Mouse (Mus musculus) left cerebral cortex, adult 2 months (tissue): ENCODE measurements around the gene Ampd2. TPM values are rescaled to one million over a fixed set of nuclear protein-coding genes. Genes with fewer than 3 reads are reported as not detected.

Source experiments
- DNase-seq, 2 experiments: peaks; one replicate each; pipeline ENCODE4 v3.0.0; 2021 to 2022; ENCODE audit warnings: low spot score in 2 of 2, mixed read lengths in 1 of 2; ENCODE audit errors: extremely low spot score in 1 of 2
- H3K27ac ChIP-seq: fragments of 200-600 bp; 2 replicates; pipeline ENCODE4 v1.8.1; 2022
- H3K4me3 ChIP-seq: fragments of 200-600 bp; 2 replicates; pipeline ENCODE4 v1.8.1; 2022
- CTCF ChIP-seq: fragments of 200-600 bp; IDR thresholded peaks from 2 replicates; pipeline ENCODE4 v1.8.1; 2022; ENCODE audit warnings: antibody characterized with exemption, mild to moderate bottlenecking, moderate library complexity
- intact Hi-C: fragments of 180-260 bp; cut with DNase I; formaldehyde crosslinking; loops from one replicate; pipeline ENCODE4 v1.15.1; 2025
- total RNA-seq, 2 experiments: library from RNA; stranded (reverse); gene quantifications; 2 replicates each; pipeline ENCODE4 v1.2.3; 2021

Ampd2 gene
- total RNA-seq, 2 experiments from 2014 or later = 58.8 to 61.4 TPM

GRCm38 (mm10) chr3:108062648-108063047 lies 23.8 kb downstream of the Ampd2 start:
- TF ChIP-seq CTCF = no peak
- intact Hi-C loops = loop anchor here (5.0 kb wide), 3 partner anchors 110 to 365 kb away; partner anchors contain the start of gene Ahcyl1
- DNase-seq = no peak
- no peak overlapping the region for H3K27ac ChIP-seq
- no peak overlapping the region for H3K4me3 ChIP-seq

GRCm38 (mm10) chr3:108061420-108061819 lies 25.0 kb downstream of the Ampd2 start:
- H3K27ac ChIP-seq = no peak overlapping the region
- no peak overlapping the region for H3K4me3 ChIP-seq
- peak; percentile 45 to 51 for DNase-seq
- intact Hi-C loops = loop anchor here (1.0 to 5.0 kb wide), 5 partner anchors 43 to 364 kb away; partner anchors contain the start of gene Ahcyl1
- peak; percentile 94 for TF ChIP-seq CTCF

- H3K4me3 ChIP-seq = no peak overlapping the region
- intact Hi-C loops = no loop called here
- TF ChIP-seq CTCF = no peak
- DNase-seq = no peak
- H3K27ac ChIP-seq = no peak overlapping the region
Measured at GRCm38 (mm10) chr3:108050493-108050892, 36.0 kb downstream of the Ampd2 start.

- Histone ChIP-seq H3K4me3 (no peak overlapping the region), H3K27ac (no peak overlapping the region)
- TF ChIP-seq CTCF = no peak
- DNase-seq = no peak
- intact Hi-C loops = no loop called here
Measured at GRCm38 (mm10) chr3:108048306-108048705, 38.1 kb downstream of the Ampd2 start.

DNA sequence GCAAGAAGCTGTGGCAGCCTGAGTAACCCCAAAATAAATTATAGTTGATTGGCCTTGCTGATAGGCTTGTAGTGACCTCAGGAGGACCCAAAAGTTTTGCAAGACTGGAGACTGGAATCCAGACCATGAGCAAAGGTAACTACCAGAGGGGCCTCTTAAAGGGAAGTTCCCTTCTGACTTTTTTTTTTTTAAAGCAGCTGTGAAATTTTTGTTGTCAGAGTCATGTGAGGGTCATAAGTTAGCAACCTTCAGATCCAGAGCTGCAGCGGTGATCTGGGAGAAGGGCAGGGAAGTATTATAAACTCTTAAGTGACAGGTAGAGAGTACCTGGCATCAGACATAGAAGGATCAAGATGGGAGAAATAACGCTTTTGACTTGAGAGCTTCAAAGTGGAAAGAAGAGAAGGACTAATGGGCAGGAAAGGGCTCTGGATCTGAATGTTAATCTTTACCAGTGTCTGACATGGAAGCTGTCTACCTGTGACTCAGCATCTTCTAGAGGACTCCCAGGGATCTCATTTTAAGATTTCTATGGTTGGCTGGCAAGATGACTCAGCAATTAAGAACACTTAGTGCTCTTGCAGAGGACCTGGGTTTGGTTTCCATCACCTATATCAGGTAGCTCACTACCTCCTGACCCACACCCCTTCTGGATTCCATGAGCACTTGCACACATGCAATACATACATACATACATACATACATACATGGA lies 39.4 kb downstream of the Ampd2 start:
- H3K4me3 ChIP-seq = no peak overlapping the region
- TF ChIP-seq CTCF = no peak
- intact Hi-C loops = no loop called here

GRCm38 (mm10) chr3:108044394-108045140 lies 41.9 kb downstream of the Ampd2 start, which contains the start of gene Gstm4:
TSS of gene Gstm4 (minus strand) at chr3:108044894.
- TF ChIP-seq CTCF = peak; percentile 13
- intact Hi-C loops = loop anchor here (2.0 kb wide), 1 partner anchor 26 kb away; no protein-coding TSS in a partner anchor
- peak within 1 kb of the TSS; percentile 86 for H3K27ac ChIP-seq

More for the DNA sequence above, 39.4 kb downstream of the Ampd2 start:
- no peak overlapping the region for H3K27ac ChIP-seq
- no peak for DNase-seq

DNA sequence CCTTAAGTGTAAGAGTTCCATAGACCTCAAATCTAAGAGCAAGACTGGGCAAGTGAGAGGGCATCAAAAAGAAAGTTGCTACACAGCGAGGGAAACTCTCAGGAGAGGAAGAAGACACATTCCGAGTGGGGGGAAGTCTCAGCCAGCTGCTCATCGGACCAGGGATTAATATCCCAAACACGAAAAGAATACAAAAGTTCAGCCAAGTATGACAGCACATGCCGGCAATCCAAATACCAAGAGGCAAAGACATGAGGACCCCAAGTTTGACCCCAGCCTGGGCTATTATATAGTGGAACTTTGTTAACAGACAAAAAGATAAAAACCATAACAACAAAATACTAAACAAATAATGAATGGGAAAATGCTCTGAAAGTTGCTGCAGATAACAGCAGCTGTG lies 53.3 kb downstream of the Ampd2 start:
- TF ChIP-seq CTCF = no peak

More at GRCm38 (mm10) chr3:108044394-108045140, 41.9 kb downstream of the Ampd2 start, which contains the start of gene Gstm4:
- peak within 1 kb of the TSS; percentile 69 for H3K4me3 ChIP-seq
- DNase-seq = peak; percentile 84 to 85

DNA sequence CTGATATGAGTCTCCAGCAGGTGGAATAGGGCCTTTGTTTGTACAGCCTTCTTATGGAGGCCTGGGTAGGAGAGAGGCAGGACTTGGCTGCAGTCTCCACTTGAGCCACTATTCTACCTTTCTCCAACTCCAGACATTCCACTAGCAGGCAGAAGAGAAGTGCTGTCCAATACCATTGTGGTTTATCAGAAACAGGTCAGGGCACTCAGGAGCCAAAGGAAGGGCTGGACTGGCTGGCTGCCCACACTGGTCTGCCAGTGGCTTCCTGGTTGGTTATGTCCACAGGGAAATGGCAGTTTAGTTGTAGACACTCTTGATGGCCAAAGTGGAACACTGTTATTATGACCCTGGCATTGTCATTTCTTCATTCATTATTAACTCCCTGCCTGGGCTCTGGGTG lies 54.3 kb downstream of the Ampd2 start:
- Histone ChIP-seq H3K4me3 (no peak overlapping the region), H3K27ac (no peak overlapping the region)
- intact Hi-C loops = no loop called here
- DNase-seq = no peak
- no peak for TF ChIP-seq CTCF

More for the DNA sequence above, 53.3 kb downstream of the Ampd2 start:
- Histone ChIP-seq H3K27ac (no peak overlapping the region), H3K4me3 (no peak overlapping the region)
- no peak for DNase-seq
- intact Hi-C loops = no loop called here

DNA sequence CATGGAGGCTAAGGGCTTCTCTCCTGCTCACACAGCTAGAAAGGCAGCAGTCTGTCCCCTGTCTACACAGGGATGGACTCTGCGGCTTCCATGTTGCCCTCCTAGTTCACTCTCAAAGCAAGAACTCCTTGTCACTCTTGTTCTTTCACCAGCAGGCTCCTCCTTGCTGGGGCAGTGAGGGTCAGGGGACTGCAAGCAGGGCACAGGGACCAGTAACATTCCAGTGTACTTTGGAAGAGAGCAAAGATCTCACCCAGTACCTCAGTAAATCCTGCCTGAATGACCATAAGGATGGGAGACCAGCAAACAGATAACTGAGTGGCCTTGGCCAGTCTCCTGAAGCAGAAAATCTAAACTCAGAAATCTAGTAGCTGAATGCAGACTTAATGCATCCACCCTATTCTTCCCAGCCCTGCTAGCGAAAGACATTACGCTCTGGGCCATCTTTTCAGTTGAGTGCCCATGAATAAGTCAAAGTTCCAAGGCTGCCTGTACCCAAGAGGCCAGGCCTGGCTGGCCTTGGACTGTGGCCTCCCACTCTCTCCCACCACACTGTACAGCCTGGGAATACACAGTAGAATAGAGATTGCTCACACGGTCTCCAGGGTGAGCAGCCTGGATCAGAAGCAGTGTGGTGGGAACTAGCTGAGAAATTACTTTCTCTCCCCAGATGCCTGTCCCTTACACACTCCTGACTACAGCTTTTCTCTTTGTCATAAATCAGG lies 57.6 kb downstream of the Ampd2 start:
- no peak overlapping the region for H3K27ac ChIP-seq
- H3K4me3 ChIP-seq = no peak overlapping the region
- intact Hi-C loops = no loop called here
- no peak for TF ChIP-seq CTCF
- DNase-seq = no peak

DNA sequence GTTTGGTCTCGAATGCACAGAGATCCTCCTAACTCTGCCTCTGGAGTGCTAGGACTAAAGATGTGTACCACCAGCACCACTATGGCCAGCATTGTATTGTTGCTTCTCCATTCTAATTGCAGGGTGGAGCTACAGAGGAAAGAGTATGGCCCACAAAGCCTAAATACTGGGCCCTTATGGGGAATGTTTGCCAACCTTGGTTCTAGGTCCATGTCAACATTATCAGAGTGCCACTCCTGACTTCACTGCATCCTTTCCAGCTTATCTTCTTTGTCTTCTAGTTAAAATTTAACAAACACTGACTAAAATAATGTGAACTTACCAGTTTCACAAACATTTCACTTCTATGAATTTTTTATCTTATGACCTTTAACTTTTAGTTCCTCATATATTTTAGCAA lies 59.9 kb downstream of the Ampd2 start:
- no peak for TF ChIP-seq CTCF
- Histone ChIP-seq H3K4me3 (no peak overlapping the region), H3K27ac (no peak overlapping the region)
- intact Hi-C loops = no loop called here
- no peak for DNase-seq

GRCm38 (mm10) chr3:108026049-108026448 lies 60.4 kb downstream of the Ampd2 start:
- no peak for DNase-seq
- Histone ChIP-seq H3K4me3 (no peak overlapping the region), H3K27ac (no peak overlapping the region)
- intact Hi-C loops = no loop called here
- TF ChIP-seq CTCF = no peak

DNA sequence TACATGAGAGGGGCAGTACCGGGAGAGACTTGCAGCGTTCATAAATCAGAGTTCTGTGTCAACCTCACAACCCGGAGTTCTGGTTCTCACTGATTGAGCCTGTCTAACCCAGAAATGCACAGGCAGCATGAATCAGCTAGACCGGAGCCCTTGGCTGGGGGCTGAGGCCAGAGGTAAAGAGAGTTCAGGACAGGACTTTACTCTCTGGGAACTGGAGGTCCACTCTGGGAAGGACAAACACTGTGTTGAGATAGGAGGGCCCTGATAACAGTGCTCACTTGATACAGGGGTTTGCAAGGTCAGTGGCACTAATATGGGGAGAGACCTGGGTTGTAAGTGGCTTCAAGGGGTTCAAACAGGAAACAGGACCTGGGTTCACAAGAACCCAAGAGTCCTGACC lies 61.1 kb downstream of the Ampd2 start:
- intact Hi-C loops = no loop called here
- H3K27ac ChIP-seq = no peak overlapping the region
- no peak for TF ChIP-seq CTCF
- H3K4me3 ChIP-seq = no peak overlapping the region
- DNase-seq = no peak

Other genes with a start within 250 kb of the Ampd2 start
- gene Eps8l3, start 209.4 kb downstream of the Ampd2 start, total RNA-seq = not detected
- 100 to 1,000 TPM; 230 TPM for gene Gstm5, start 190.8 kb downstream of the Ampd2 start, total RNA-seq
- gene Gstm7, start 154.8 kb downstream of the Ampd2 start, total RNA-seq = 10 to 100 TPM; 82.7 to 85.1 TPM
- gene Gstm6, start 142.9 kb downstream of the Ampd2 start, total RNA-seq = 1 to 10 TPM; 4.7 to 6.7 TPM
- not detected for gene Gstm3, start 117.4 kb downstream of the Ampd2 start, total RNA-seq
- gene Gstm2, start 100.2 kb downstream of the Ampd2 start, total RNA-seq = 1 to 10 TPM; 2.0 to 4.6 TPM
- 100 to 1,000 TPM; 266 to 284 TPM for gene Gstm1, start 68.7 kb downstream of the Ampd2 start, total RNA-seq
- 1 to 10 TPM; 7.8 to 8.0 TPM for gene Gstm4, start 41.8 kb downstream of the Ampd2 start, total RNA-seq
- not detected for gene Gnat2, start 6.1 kb upstream of the Ampd2 start, total RNA-seq
- 10 to 100 TPM; 26.9 to 28.6 TPM for gene Gnai3, start 59.5 kb upstream of the Ampd2 start, total RNA-seq
- 10 to 100 TPM; 17.0 to 19.0 TPM for gene Gpr61, start 68.2 kb upstream of the Ampd2 start, total RNA-seq
- gene Amigo1, start 99.7 kb upstream of the Ampd2 start, total RNA-seq = 10 to 100 TPM; 80.2 to 82.8 TPM
- 10 to 100 TPM; 18.8 to 20.7 TPM for gene Cyb561d1, start 114.6 kb upstream of the Ampd2 start, total RNA-seq
- 10 to 100 TPM; 30.6 to 32.8 TPM for gene Atxn7l2, start 124.3 kb upstream of the Ampd2 start, total RNA-seq
- 1 to 10 TPM; 1.7 to 2.0 TPM for gene Sypl2, start 140.0 kb upstream of the Ampd2 start, total RNA-seq
- 10 to 100 TPM; 64.9 to 80.9 TPM for gene Psma5, start 170.3 kb upstream of the Ampd2 start, total RNA-seq
- 100 to 1,000 TPM; 310 to 316 TPM for gene Sort1, start 197.4 kb upstream of the Ampd2 start, total RNA-seq